Mouse (Mus musculus) 416B (cell line): ENCODE measurements around the gene Pi4k2a.

Experiments used
- DNase-seq: peaks from one replicate; pipeline ENCODE4 v3.0.0; 2011; ENCODE audit warnings: low read depth

The Pi4k2a gene

DNA sequence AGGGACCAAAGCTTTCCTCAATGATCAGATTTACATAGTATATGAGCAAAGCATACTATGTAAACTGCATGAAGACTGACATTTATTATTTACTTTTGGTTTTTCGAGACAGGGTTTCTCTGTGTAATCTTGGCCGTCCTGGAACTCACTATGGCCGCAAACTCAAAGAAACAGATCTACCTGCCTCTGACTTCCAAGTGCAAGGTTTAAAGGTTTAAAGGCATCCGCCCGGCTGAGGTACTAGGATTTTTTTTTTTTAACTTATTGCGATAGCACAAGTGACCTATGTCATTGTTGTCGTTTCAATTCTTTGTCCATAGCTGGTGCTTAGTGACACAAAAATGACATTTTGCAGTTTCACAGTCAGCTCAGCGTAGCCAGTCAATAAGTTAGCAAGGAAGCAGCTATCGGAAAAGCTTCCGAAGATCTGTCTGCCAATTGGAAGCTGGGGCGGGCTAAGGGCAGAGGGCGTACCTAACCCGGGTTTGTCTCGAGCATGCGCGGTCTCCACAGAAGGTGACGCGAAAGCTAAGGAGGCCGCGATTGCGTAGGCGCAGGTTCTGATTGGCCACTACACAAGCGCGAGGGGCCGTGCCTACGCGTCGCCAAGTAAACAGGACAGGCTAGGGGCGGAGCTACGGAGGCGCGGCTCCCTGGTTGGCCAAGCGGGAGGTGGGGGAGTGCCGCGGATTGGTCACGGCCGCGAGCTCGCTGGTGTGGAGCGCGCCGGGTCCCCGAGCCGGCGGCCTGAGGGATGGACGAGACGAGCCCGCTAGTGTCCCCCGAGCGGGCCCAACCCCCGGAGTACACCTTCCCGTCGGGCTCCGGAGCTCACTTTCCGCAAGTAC, at the start of gene Pi4k2a:
TSS of gene Pi4k2a (plus strand) at position 723 of the 848 bp plus-strand sequence.
- peak; percentile 100 for DNase-seq

DNA sequence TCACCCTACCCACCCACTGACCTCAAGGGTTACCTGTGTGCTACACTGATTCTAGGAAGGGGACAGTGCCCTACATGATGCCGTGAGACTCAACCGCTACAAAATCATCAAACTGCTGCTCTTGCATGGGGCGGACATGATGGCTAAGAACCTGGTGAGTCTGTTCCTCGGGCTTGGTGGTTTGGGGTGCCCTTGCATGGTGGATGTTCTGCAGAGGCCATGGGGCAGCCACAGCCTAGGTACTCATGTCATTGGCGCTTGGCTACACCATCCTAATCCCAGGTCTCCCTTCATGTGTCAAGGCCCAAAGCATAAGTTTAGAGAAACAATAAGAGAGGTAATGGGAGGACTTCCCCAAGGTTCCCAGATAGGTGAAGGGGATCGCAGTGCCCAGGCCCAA, 46.3 kb upstream of the Pi4k2a start:
- DNase-seq: no peak

DNA sequence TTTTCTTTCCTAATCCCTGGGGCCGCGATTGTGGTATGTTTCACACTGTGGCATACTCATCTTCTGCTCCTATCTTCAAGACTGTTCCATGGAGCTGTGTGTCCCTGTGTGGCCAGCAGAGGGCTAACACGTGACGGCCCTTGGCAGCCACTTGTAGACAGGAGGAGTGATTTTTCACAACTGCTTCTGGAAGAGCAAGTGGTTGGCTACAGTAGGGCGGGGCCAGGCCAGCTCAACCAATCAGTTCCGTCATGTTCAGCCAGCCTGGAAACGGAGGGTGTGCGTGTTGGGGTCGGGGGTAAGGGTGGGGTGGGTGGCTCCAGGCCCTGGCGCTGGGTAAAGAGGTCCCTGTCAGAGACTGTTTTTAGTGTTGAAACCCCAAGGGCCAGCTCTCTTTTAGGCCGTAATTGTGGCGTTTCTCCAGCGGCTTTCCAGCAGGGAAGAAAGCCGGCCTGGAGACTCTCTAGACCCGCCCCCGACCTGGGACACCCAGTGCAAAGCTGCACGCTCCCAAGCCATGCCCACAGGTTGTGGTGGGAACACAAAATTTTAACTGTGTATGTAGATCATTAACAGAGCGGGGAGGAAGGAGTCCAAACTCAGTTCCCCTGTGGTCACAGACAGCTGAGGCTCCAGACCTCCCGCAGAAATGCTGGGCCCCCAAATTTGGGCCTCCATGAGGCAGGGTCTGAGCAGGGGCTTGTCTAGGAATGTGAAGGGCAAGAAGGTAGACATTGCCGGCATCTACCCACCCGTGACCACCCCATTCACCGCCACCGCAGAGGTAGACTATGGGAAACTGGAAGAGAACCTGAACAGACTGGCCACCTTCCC, 44.8 kb upstream of the Pi4k2a start, which contains the start of gene Hoga1:
TSS of gene Hoga1 (plus strand) at position 342 of the 834 bp plus-strand sequence.
- DNase-seq: peak; percentile 96

DNA sequence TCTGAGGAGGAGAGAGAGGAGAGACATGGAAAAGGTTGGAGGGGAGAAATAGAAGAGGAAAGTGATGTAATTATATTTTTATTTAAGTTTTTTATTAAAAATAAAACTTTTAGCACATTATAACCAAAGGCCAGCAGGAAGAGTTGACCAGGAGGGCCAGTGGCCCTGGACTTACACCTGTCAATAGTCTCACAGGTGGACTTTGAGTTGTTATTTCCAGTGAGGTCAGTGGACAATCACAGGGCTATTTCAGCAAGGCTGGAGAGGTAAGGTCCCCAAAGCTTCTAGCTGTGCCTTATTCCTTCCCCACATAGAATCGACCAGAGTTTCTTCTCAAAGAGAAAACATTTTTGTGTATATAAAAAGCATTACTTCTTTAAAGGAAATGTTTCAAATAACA, 40.0 kb upstream of the Pi4k2a start:
- no peak for DNase-seq

DNA sequence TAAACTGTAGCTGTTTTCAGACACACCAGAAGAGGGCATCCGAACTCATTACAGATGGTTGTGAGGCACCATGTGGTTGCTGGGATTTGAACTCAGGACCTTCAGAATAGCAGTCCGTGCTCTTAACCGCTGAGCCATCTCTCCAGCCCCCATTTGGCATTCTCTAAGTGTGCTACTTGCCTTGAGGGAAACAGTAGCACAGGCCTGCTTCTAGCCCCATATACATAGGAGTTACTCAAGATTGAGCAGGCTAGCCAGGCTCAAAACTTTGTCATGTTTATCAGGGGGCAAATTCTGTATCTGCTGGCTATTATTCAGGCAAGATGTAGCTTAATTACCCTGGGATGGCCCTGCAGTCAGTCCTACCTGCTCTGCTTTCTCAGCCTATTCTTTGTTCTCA, 38.9 kb upstream of the Pi4k2a start:
- no peak for DNase-seq

DNA sequence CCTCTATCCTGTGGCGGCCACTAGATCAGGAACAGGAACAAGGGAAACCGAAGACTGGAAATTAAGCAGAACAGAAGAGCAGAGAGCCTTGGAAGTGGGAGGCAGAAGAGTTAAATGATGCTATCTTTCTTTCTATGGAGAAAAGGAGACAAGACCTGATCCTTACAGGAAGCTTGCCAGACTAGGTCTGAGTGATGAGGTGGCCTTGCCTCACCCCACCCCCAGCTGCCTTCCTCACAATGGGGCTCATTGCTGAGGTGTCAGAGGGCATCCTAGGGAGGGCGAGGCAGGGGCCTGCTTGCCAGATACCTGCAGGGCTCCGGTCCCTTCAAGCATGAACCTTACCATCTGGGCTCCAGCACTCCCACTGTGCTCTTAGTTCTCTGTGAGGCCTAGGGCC, 38.3 kb upstream of the Pi4k2a start, which contains the start of gene 4933411K16Rik:
TSS of gene 4933411K16Rik (plus strand) at position 301 of the 400 bp plus-strand sequence.
- DNase-seq: no peak

DNA sequence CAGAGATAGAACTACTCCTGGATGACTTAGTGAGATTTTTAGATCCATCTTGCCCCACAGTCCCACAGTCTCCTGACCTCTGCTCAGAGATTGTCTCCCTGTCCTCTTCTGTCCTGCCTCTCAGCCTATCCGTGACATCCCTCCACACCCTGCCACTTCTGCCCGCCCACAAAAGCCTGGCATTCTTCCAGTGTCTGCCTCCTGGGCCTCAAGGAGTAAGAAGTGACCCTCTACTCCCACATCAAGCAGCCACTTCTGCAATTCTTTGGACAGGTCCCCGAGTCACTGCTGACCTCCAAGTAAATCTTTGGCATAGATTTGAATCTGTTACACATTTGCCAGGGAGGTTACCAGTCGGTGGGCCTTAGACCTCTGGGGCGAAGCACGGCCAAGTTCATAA, 36.0 kb upstream of the Pi4k2a start:
- peak; percentile 54 for DNase-seq

DNA sequence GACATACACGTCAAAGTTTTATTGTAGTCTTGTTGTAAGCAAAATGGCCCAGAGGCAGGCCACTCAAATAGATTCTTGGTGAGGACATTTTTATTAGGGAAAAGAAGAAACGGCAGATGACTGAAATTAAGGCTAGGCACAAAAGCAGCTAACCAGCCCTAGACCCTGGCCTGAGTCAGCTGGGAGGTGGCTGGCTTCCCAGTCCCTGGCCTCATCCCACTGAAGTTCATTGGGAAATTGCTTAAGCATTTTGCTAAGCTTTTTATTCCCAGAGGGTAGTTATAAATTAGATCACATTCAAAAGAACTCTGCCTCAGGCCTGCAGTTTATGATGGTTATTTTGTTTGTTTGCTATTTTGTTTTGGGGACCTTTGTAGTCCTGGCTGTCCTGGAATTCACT, 34.4 kb upstream of the Pi4k2a start:
- DNase-seq: no peak

DNA sequence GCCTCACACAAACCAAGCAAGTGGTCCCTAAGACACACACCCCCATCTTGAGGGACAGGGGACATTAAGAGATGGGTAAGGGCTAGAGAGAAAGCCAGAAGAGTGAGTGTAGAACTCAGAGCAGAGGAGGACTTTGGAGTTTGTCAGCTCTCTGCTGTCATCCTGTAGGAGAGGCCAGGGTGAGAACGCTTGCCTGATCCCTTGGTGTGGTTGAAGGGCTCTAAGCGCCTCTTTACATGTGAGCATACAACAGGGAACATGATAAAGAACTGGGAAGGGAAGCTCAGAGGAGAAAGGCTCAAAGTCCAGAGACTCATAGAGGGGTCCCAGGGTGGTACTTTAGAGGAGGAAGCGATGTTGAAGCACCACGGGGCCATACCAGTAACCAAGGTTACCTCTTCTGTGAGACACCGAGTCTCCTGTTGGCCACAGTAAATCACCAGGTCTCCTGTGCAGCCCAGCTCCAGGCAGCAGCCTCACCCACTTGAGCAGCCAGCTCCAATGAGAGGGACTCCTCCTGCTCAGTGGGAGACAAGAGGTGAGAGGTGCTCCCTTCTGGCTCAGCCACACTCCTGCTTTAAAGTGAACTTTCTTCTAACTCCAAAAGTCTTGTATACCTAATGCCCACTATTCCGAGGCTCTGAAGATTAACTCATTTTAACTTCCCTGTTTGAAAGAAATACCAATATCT, 33.4 kb upstream of the Pi4k2a start:
- DNase-seq: no peak

DNA sequence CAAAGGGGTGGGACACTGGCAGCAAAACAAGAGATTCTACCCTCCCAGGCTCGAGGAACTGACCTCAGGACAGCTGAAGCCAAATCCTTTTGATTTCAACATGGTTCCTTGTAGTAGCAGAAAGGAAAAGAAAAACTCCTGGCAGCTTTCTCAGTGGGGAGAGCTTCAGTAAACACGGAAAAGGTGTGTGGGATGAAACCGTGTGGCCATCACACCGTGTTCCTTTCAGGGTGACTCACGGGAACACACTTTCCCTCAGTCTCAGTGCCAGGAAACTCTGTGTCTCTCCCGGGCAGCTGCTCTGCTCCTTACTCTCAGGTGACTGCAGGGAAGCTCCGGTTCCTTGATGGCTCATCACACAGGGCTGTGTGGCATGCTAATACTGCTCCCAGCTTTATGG, 31.8 kb upstream of the Pi4k2a start:
- DNase-seq: no peak

DNA sequence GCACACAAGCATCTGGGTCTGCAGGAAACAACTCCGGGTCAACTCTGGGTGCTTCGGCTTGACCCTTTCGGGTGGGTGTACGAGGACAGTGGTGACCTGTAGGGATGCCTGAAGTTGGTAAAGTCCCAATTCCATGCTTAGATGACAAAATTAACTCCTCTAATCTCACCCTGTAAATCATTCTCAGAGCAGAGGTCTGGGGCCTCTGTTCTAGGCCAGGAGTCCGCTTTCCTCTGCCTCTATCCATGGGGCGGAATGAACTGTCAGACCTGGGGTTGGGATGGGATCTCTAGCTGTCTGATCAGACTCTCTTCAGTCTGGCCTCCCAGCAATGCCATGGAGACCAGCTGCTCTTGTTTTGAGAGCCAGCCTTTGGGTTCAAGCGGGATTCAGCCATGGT, 28.8 kb upstream of the Pi4k2a start:
- DNase-seq: no peak

DNA sequence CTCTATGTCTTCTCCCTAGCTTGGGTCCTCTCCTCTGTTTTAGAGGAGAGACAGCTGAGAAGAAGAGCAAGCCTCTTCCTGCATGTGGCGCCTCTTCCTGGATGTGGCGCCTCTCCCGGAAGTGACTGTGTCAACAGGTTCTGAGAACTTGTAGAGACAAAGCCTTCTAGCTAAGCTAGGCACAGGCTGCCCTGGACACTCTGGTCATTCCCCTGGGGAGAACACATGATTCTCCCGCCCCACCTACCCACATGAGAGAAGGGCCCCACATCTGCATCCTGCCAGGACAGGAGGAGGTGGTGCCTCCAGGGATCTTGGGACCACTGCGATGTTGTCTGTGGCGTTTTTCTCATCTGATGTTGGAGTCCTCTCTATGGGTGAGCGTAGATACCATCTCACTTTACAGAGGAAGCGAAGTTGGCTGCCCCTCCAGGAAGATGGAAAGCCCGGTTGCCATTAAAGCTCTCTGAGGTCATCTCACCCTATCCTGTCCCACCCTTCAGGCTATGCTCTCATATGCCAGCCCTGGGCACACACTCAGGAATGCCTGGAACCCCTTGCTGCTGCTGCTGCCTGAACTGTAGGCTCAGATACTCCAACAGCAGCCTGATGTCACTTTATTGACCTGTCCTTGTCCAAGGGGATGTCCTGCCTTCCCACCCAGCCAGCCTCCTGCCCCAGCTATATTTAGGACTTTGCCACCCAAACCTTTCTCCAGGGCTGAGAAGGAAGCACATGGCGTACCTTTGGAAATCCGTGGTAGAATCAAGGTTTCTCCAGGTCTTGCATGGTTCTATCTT, 21.6 kb upstream of the Pi4k2a start:
- DNase-seq: no peak

DNA sequence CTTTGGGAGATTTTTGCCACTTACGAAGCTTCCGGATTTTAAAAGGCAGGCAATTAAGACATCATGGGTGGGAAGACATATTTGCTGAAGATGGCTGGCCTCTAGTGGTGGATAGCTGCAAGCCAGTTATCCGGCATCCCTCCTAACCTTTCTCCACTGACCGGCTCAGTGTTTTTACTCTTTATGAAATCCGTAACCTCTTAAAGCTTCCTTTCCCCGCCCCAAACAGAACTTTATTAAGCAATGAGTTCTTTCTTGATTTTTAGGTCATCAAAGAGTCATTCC, 21.1 kb upstream of the Pi4k2a start:
- peak; percentile 45 for DNase-seq

DNA sequence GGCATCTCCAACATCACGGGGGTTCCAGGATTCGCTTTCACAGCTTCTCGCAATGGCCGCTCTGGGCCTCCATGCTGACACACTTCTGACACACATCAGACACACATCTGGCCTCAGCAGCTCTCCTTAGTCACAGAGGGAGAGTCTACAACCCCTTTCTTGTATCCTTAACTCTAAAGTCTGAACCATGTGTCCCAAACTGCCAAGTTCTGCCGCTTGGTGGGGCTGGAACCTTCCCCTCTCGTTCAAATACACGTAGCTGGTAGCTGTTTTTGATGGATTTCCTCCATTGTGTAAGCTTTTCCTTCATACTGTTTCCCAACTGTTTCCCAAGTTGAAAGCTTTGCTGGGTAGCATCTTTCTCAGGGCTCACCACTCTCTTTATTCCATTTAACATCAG, 19.0 kb upstream of the Pi4k2a start:
- DNase-seq: peak; percentile 56

DNA sequence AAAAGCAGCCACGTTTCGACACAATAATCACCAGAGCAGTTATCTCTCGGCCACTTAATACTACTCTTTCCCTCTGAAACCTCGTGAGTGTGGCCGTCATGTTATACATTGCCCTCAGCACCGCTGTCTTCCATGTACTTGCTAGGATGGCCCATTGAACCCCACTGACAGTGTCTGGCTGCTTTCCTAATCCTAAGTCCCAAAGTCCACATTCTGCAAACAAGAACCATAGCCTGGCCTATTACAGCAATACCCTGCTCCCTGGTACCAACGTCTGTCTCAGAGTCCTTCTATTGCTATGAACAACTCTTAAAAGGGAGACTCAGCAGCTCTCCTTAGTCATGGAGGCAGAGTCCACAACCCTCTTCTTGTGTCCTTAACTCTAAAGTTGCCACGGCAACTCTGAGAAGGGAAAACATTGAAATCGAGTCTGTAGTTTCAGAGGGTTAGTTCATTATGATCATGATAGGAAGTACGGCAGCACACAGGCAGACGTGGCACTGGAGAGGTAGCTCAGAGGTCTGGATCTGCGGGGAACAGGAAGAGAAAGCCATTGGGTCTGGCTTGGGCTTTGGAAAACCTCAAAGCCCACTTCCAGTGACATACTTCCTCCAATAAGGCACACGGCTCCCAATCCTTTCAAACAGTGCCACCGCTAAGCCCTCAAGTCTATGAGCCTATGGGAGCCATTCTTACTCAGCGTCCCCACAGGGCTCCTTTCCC, 18.2 kb upstream of the Pi4k2a start:
- DNase-seq: no peak

DNA sequence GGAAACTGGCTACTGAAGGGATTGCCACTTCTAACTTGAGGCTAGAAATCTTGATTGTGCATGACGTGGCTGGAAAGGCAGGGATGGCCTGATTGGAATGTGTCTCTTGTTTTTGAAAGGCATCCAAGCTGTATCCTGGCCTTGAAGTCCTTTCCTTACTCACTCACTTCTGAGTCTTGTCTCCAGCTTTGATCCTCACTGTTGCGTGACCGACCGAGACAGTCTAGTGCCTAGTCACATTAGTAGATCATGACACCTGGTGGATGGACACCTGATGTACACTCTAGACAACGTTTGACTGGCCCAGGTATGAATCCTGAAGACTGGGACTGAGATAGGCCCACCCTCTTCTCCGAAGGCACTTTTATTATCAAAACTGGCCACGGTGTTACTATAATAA, 17.5 kb upstream of the Pi4k2a start:
- DNase-seq: no peak

DNA sequence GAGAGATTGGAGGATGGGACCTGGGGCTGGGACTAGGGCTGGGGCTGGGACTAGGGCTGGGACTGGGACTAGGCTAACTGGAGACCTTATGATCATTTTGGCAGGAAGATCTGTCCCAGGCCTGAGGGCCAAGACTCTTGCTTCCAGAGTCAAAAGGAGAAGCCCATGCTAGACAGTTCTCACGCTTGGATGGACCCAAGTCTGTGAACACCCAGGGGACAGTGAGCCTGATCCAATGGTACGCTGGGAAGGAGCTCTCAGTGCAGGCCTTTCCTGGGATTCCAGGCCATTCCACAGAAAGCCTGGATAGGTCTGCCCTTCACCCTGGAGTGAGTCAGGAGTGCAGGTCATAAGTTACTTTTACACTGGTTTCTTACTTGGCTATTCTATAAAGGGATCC, 15.2 kb upstream of the Pi4k2a start:
- no peak for DNase-seq

DNA sequence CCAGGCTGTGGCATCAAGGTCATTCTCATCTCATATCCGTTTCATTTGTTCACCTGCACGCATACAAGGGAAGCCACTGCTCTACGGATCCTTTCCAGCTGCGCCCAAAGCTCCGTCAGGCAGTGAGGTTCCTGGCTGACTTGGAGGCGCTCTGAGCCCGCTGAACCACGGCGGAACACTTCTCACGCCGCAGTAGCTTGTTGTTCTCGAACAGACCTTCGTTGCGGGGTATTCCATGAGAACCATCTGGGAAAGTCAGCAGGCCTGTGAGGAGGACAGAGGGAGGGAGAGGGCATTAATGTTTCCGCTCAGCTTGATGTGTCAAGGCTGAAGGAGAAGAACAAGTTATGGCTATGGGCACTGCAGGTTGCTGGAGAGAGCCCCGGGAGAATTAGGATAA, 14.3 kb upstream of the Pi4k2a start:
- no peak for DNase-seq

DNA sequence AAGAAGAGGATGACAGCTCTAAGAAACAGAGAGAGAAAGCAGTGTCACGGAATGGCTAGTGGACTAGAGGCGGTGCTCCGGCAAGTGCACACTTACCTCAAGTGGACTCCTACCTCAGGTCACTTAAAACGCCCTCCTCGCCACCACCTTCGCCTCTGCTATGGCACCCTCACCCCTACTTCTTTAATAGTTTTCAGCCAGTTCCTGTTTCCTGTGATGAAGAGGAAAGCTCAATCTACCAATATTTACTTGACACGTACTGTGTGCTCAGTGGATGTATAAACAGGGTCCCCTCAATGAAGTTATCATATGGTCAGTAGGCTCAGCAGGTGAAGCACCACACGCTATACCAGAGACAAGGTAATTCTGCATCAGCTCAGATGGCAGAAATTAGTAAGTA, 11.7 kb upstream of the Pi4k2a start:
- no peak for DNase-seq

DNA sequence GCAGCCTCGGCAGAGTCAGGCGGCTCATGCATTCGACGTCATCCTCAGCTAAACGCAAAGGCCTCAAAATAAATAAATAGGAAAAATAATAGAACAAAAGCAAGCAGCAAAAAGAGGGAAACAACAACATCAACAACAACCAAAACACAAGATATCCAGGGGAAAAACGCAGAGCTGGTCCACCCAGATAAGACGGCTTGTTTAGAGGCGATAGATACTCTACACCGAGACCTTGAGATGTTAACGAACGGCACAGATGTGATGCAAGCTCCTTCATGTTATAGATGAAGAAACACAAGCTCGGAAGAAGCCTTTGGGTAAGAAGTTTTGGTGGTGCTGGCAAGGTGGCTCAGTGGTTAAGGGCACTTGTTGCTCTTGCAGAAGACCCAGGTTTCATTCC, 11.3 kb upstream of the Pi4k2a start:
- DNase-seq: no peak

DNA sequence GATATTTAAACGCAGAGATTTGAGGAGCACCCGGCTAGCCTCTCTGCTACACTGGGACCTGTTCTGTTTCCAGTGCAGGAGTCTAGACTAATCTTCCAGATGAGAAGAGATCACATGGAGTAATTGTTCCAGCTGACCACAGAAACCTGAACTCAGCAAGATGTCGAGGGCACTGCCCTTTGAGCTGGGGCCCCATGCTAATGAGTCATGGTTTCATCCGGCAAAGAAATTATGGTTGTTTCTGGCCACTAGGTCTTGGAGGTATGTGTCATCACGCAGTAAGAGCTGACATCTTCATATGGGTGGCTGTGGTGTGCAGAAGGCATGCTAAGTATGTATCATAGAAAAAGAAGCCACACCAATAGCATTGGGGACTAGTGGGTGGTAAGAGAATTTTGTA, 10.3 kb upstream of the Pi4k2a start:
- peak; percentile 94 for DNase-seq
